Mouse (Mus musculus): ENCODE results near the gene Xxylt1. TPM values are rescaled to one million over a fixed set of nuclear protein-coding genes. Genes with fewer than 3 reads are reported as not detected.

The Xxylt1 gene
- total RNA-seq, 4 experiments from 2014 or later, result 22.1 to 26.3 (median 23.2) TPM

DNA sequence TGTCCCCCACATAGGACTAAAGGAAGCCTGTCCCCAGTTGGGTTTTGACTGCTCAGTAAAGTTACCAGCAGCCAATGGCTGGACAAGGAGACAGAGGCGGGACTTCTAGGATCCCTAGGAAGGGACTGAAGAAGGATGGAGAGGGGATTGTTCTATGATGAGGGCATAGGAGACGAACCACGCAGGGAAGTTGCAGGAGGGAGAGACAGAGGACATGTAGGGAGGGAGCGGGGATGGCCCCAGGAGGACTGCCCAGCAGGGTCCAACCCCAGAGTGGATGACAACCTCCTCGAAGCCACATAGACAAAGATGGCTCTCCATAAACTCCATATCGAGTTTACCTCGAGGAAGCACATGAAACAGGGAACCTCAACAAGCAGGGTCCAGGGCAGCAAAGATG lies 157.3 kb downstream of the Xxylt1 start:
- DNase-seq (ENCODE audit: low spot score in 2 of 2), result no peak

DNA sequence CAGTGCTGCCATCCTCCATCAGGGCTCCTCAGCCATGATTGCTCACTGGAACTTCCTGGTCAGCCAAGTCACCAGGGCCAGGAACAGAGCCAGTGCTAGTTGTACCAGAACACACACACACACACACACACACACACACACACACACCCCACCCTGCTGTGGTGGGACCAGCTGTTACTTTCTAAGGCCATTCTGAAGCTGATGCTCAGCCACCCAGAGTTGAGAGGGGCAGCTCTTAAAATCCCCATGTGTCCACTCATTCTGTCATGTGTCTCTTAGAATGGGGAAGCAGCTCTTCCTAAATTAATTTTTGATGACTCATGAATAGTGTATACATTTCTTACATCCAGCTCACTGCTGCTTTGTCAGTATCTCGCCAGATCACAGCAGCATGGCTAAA lies 158.7 kb downstream of the Xxylt1 start:
- no peak for DNase-seq (ENCODE audit: low spot score in 2 of 2)

DNA sequence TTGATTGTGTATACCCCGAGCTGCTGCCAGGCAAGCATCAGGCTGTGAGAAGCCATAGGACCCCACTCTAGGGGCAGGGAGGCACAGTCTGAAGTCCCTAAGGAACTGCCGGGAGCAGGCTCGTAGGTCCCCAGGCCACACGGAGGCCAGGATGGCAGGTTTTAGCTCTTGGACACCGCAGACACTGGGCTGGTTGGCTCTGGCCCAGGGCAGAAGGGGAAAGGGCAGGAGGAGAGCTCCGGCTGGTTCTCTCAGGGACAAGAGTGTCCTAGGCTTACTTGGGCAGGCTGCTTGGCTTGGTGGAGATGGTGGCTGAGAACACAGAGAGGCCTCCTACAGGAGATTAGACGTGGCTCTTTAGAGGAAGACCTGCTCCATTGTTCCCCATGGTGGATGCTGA lies 162.4 kb downstream of the Xxylt1 start:
- no peak for DNase-seq (ENCODE audit: low spot score in 2 of 2)

DNA sequence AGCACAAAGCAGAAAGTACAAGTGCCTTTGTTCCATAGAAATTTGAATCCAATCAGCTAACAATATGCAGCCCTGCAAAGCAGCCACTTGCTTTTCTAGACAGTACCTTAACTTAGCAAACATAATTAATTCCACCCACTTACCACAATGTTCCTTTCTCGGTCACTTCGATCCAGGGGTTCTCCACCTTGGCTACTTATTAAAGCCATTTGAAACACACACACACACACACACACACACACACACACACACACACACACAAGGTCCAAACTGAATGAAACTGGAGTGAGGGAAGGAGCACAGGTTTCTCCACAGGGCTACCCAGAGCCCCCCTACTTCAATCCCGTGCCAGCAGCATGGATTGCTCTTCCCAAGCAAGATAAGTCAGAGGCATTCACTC lies 164.3 kb downstream of the Xxylt1 start:
- no peak for DNase-seq (ENCODE audit: low spot score in 2 of 2)

DNA sequence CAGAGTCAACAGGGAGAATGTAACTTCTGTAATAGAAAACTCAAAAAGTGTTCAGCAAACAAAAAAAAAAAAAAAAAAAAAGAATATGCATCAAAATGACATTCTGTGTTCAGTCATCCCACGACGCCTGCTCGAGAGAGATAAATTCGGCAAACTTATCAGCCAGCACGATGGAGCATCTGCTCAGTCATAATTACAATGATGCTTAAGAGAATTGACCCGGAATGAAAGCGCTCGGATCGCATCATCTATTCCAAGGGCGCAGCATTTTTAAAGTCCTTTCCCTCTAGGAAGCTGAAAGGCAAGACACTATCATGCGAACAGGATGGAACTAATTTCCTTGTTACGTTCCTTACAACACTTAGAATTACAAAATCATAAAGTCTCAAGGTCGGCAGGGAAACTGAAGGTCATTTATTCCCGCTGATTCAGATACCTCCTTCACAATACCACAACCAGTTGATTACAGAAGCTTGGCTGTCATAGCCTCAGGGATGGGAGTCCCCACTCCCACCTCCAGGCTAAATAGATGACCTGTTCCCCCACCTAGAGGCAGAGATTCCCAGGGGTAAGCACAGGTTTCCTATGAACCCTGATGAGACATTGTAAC lies 165.5 kb downstream of the Xxylt1 start:
- DNase-seq (ENCODE audit: low spot score in 2 of 2), result no peak

Other genes with a start within 250 kb of the Xxylt1 start
- gene Acap2, start 119.8 kb upstream of the Xxylt1 start, total RNA-seq (2022), result 100 to 1,000 TPM in 2 of 4 experiments, 10 to 100 TPM in 2; 90.2 to 111 (median 99.5) TPM
- 100 to 1,000 TPM; 108 to 126 (median 124) TPM for gene Ppp1r2, start 193.8 kb upstream of the Xxylt1 start, total RNA-seq (2022)
- 100 to 1,000 TPM; 234 to 245 (median 236) TPM for gene Apod, start 233.4 kb upstream of the Xxylt1 start, total RNA-seq (2022)

All from left cerebral cortex, adult 8-10 months (tissue).